Mouse (Mus musculus) midbrain, embryonic 14.5 days (tissue): ENCODE data around the gene Smad3. TPM values are rescaled to one million over a fixed set of nuclear protein-coding genes. Genes with fewer than 3 reads are reported as not detected.

ENCODE experiments used
- ATAC-seq: fragments of 200-750 bp; cut with Nextera tagmentation; 2 replicates; pipeline ENCODE4 v1.8.0; 2017; ENCODE audit warnings: moderate number of reproducible peaks, moderate library complexity; ENCODE audit not compliant: low FRiP score, low TSS enrichment
- DNase-seq: peaks from one replicate; pipeline ENCODE4 v3.0.0-alpha.2; 2015
- H3K27ac ChIP-seq: fragments of 300-500 bp; sonication (generic); replicated peaks from 2 replicates; pipeline ENCODE4 v1.5.1; 2014; ENCODE audit warnings: mild to moderate bottlenecking, low read depth, low read length, moderate library complexity
- H3K27me3 ChIP-seq: fragments of 300-500 bp; sonication (generic); 2 replicates; pipeline ENCODE4 v1.6.1; 2014; ENCODE audit warnings: low read length, control low read depth, mixed read lengths; ENCODE audit not compliant: control insufficient read depth, insufficient read depth
- H3K36me3 ChIP-seq: fragments of 300-500 bp; sonication (generic); 2 replicates; pipeline ENCODE4 v1.6.1; 2014; ENCODE audit warnings: low read length, control low read depth; ENCODE audit not compliant: control insufficient read depth, insufficient read depth
- H3K4me1 ChIP-seq: fragments of 300-500 bp; sonication (generic); 2 replicates; pipeline ENCODE4 v1.6.1; 2014; ENCODE audit warnings: mild to moderate bottlenecking, antibody characterized with exemption, low read length, control low read depth; ENCODE audit not compliant: control insufficient read depth, insufficient read depth
- H3K4me2 ChIP-seq: fragments of 300-500 bp; sonication (generic); 2 replicates; pipeline ENCODE4 v1.6.1; 2014; ENCODE audit warnings: mild to moderate bottlenecking, low read length, moderate library complexity
- H3K4me3 ChIP-seq: fragments of 300-500 bp; sonication (generic); replicated peaks from 2 replicates; pipeline ENCODE4 v1.5.1; 2014; ENCODE audit warnings: low read depth, low read length
- H3K9ac ChIP-seq: fragments of 300-500 bp; sonication (generic); replicated peaks from 2 replicates; pipeline ENCODE4 v1.6.1; 2014; ENCODE audit warnings: mild to moderate bottlenecking, low read length, moderate library complexity
- H3K9me3 ChIP-seq: fragments of 300-500 bp; sonication (generic); 2 replicates; pipeline ENCODE4 v1.6.1; 2016; ENCODE audit warnings: low read length, control low read depth, mixed read lengths; ENCODE audit not compliant: control insufficient read depth
- WGBS: fragments of 180-500 bp; shearing (Covaris S2); extraction: QIAGEN DNeasy Blood & Tissue Kit; methylation state at CpG from one replicate; pipeline ENCODE4 v1.1.7; 2014; 5-methylcytosine and 5-hydroxymethylcytosine counted together
- polyA plus RNA-seq: library from polyadenylated mRNA; unstranded; fragments of >200 nt; fragmentation: Nextera tagmentation; extraction: Ambion mirVana; gene quantifications from 2 replicates; pipeline ENCODE4 v1.2.1, GENCODE M21; 2014

The Smad3 gene
- 4.9 and 7.7 TPM in 2 replicates for polyA plus RNA-seq

DNA sequence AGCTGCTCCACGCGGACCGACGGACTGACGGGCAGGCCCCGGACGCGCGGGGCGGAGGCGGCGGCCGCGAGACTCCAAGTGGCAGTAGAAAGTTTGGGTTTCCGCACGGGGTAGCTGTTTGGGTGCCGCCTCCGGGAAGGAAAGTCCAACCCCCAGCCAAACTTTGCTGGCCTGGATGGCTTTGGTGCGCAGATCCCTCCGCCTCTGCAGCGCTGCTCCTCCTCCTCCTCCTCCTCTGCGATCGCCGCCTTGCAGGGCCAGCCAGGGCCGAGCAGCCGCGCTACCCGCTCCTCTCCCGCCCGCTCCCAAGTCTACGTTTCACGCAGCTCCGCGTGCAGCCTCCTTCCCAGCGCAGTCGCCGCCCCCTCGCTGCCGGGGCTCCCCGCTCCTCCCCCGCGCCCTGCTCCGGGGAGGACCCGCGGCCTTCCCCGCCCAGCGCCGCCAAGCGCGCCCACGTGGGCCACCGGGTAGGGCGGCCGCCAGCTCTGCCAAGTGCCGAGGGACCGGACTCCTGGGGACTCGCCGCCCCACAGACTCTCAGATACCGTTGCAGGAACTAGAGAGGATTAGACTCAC, at the start of gene Smad3:
Smad3 (minus strand) TSS at position 130 of the 576 bp plus-strand sequence.
- under 1% methylated on average over 57 of the region's 59 CpGs for WGBS
- no peaks in the 10 kb centered on the region for H3K9me3 ChIP-seq
- H3K9ac ChIP-seq = peak within 1 kb of the TSS; percentile 57
- peak within 1 kb of the TSS; percentile 77 for H3K27ac ChIP-seq
- peak within 1 kb of the TSS; percentile 100 for H3K4me2 ChIP-seq
- H3K4me1 ChIP-seq = peaks cover 44% of the 10 kb centered on the region
- peak; percentile 88 for DNase-seq
- H3K36me3 ChIP-seq = no peaks in the 10 kb centered on the region
- H3K4me3 ChIP-seq = peak within 1 kb of the TSS; percentile 57
- peak; percentile 87 for ATAC-seq
- no peaks in the 10 kb centered on the region; the same call in 1 of the 2 replicates for H3K27me3 ChIP-seq

- no peak for ATAC-seq
- H3K4me1 ChIP-seq = 0 out of 2 replicates have a peak, but pooled peaks cover 3% of the 10 kb centered on the region
- H3K9me3 ChIP-seq = no peaks in the 10 kb centered on the region
- DNase-seq = peak; percentile 66
- no peaks in the 10 kb centered on the region for H3K27me3 ChIP-seq
- no peak overlapping the region for H3K4me3 ChIP-seq
- WGBS = 47% methylated on average over 3 of the region's 3 CpGs
- H3K9ac ChIP-seq = no peak overlapping the region
- no peaks in the 10 kb centered on the region for H3K36me3 ChIP-seq
- H3K27ac ChIP-seq = no peak overlapping the region
- no peak overlapping the region for H3K4me2 ChIP-seq
Measured at GRCm38 (mm10) chr9:63804847-63805246, 47.1 kb upstream of the Smad3 start.

DNA sequence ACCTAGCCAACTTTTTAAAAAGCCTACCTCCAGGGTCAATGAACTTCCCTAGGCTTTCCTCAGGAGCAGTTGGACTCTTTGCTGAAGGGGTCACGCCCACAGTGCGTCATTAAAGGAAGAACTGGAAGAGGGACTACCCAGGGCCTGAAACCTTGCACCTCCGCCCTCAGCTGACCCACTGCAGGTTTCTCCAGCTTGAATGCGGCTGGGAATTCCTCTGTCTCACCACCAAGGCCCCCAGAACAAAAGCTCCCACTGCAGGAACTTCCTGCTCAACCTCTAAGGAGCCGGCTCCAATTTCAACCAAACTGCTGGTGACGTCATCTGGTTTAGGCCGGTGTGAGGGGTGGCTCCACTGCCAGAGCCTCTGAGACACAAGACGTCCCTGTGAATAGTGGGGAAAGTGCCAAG, 45.4 kb upstream of the Smad3 start:
- Histone ChIP-seq H3K4me1 (0 out of 2 replicates have a peak, but pooled peaks cover 3% of the 10 kb centered on the region), H3K9ac (no peak overlapping the region), H3K27ac (no peak overlapping the region), H3K9me3 (no peaks in the 10 kb centered on the region), H3K4me2 (no peak overlapping the region), H3K4me3 (no peak overlapping the region), H3K27me3 (no peaks in the 10 kb centered on the region), H3K36me3 (no peaks in the 10 kb centered on the region)
- 3% methylated on average over 8 of the region's 8 CpGs for WGBS
- no peak for ATAC-seq
- peak; percentile 47 for DNase-seq

DNA sequence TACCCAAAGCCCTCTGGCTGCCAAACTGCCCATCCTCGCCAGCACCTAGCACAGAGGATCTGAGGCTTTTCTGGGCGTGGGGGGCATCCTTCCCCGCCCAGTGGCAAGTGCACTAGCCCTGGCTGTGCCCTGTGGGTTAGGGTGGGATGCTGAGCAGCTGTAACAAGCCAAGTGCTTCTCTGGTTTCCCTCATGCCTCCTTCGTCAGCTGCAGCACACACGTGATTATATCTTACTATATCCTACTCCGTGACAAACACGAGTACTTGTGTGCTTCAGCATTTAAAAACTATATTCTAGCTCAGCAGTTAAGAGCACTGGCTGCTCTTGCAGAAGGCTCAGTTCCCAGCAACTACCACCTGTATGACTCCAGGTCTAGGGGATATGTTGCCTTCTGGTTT, 44.7 kb upstream of the Smad3 start:
- Histone ChIP-seq H3K4me1 (0 out of 2 replicates have a peak, but pooled peaks cover 3% of the 10 kb centered on the region), H3K27me3 (no peaks in the 10 kb centered on the region), H3K36me3 (no peaks in the 10 kb centered on the region), H3K4me3 (no peak overlapping the region), H3K4me2 (no peak overlapping the region), H3K9me3 (no peaks in the 10 kb centered on the region), H3K9ac (no peak overlapping the region), H3K27ac (no peak overlapping the region)
- WGBS = 80% methylated on average over 7 of the region's 7 CpGs
- ATAC-seq (no peak), DNase-seq (no peak)

DNA sequence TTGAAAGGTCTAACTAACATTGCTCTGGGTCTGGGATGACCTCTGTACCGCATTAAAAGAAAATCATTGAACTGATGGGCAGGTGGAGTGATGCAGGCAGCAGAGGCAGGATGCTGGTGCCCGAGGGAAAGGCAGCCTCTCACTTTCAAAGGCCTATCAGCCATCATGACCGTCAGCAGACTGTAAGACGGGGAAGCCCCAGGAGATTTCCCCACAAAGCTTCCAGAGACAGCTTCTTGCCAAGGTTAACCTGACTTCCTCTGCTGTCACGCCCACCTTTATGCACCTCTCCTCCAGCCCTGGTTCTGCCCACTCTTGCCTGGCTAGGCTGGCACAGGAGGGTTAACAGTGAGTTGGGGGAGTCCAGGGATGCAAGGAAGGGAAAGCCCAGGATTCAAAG, 44.3 kb upstream of the Smad3 start:
- WGBS = 65% methylated on average over 5 of the region's 5 CpGs
- DNase-seq (no peak), ATAC-seq (no peak)
- Histone ChIP-seq H3K27me3 (no peaks in the 10 kb centered on the region), H3K4me2 (no peak overlapping the region), H3K36me3 (no peaks in the 10 kb centered on the region), H3K9ac (no peak overlapping the region), H3K27ac (no peak overlapping the region), H3K4me1 (0 out of 2 replicates have a peak, but pooled peaks cover 3% of the 10 kb centered on the region), H3K4me3 (no peak overlapping the region), H3K9me3 (no peaks in the 10 kb centered on the region)

- Histone ChIP-seq H3K9me3 (no peaks in the 10 kb centered on the region), H3K4me3 (no peak overlapping the region), H3K4me2 (no peak overlapping the region), H3K9ac (no peak overlapping the region), H3K27me3 (no peaks in the 10 kb centered on the region), H3K27ac (no peak overlapping the region), H3K4me1 (no peaks in the 10 kb centered on the region), H3K36me3 (no peaks in the 10 kb centered on the region)
- 72% methylated on average over 3 of the region's 3 CpGs for WGBS
- no peak for ATAC-seq
- DNase-seq = no peak
Measured at GRCm38 (mm10) chr9:63796429-63796828, 38.6 kb upstream of the Smad3 start.

- Histone ChIP-seq H3K9ac (no peak overlapping the region), H3K9me3 (no peaks in the 10 kb centered on the region), H3K4me1 (no peaks in the 10 kb centered on the region), H3K36me3 (no peaks in the 10 kb centered on the region), H3K27me3 (no peaks in the 10 kb centered on the region), H3K27ac (no peak overlapping the region), H3K4me2 (no peak overlapping the region), H3K4me3 (no peak overlapping the region)
- DNase-seq = no peak
- 90% methylated on average over 10 of the region's 10 CpGs for WGBS
- ATAC-seq = no peak
Measured at GRCm38 (mm10) chr9:63793731-63794495, 36.1 kb upstream of the Smad3 start.

DNA sequence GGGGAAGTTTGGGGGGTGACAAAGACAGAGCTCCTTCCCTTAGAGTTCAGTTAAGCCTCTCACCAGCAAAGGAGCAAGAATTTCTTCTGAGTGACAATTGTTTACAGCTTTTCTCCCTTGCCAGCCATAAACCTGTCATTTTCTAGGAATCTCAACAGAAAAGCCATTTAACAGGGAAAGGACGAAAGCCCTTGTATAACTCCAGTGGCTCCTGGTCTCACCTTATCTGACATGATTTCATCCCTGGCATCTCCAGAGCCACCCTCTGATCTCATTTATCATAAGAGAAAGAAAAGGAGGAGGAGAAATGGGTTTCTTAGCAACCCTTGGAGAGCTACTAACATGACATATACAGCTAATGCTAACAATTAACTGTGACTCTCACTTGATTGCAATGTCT, 33.9 kb upstream of the Smad3 start:
- 84% methylated on average over 1 of the region's 1 CpGs for WGBS
- no peak for DNase-seq
- ATAC-seq = no peak
- Histone ChIP-seq H3K4me1 (no peaks in the 10 kb centered on the region), H3K4me2 (no peak overlapping the region), H3K9me3 (no peaks in the 10 kb centered on the region), H3K9ac (no peak overlapping the region), H3K36me3 (no peaks in the 10 kb centered on the region), H3K4me3 (no peak overlapping the region), H3K27me3 (no peaks in the 10 kb centered on the region), H3K27ac (no peak overlapping the region)

GRCm38 (mm10) chr9:63791275-63791674, 33.5 kb upstream of the Smad3 start:
- WGBS = 51% methylated on average over 6 of the region's 6 CpGs
- ATAC-seq (no peak), DNase-seq (no peak)
- Histone ChIP-seq H3K27me3 (no peaks in the 10 kb centered on the region), H3K4me1 (no peaks in the 10 kb centered on the region), H3K9me3 (no peaks in the 10 kb centered on the region), H3K36me3 (no peaks in the 10 kb centered on the region), H3K27ac (no peak overlapping the region), H3K4me3 (no peak overlapping the region), H3K9ac (no peak overlapping the region), H3K4me2 (no peak overlapping the region)
